Mouse (Mus musculus) retina, postnatal 7 days (tissue): ENCODE measurements around the gene Rhbdd3.
"Not testable (repeated sequence)": the region's sequence is repeated elsewhere in the genome, so short reads cannot be mapped to it uniquely, and the experiment has no call there.

ENCODE experiments used
- DNase-seq: peaks from one replicate; pipeline ENCODE4 v3.0.0-alpha.2; 2012; ENCODE audit warnings: low read depth, low spot score

Gene Rhbdd3

GRCm38 (mm10) chr11:5065056-5065821 lies 33.5 kb upstream of the Rhbdd3 start, which contains the start of gene Gas2l1:
Gene Gas2l1, minus strand, starts transcription at chr11:5065327.
- peak; percentile 76 for DNase-seq

GRCm38 (mm10) chr11:5067063-5067462 lies 31.7 kb upstream of the Rhbdd3 start:
- no peak for DNase-seq

GRCm38 (mm10) chr11:5068126-5068971 lies 30.4 kb upstream of the Rhbdd3 start:
- DNase-seq: no peak

GRCm38 (mm10) chr11:5074882-5075281 lies 23.8 kb upstream of the Rhbdd3 start:
- no peak for DNase-seq

- no peak for DNase-seq
Observed at GRCm38 (mm10) chr11:5075760-5076159, 23.0 kb upstream of the Rhbdd3 start.

GRCm38 (mm10) chr11:5076843-5077242 lies 21.9 kb upstream of the Rhbdd3 start:
- not testable (repeated sequence) for DNase-seq

- DNase-seq: no peak
Observed at GRCm38 (mm10) chr11:5089147-5089546, 9.6 kb upstream of the Rhbdd3 start.

- no peak for DNase-seq
Observed at GRCm38 (mm10) chr11:5091706-5092105, 7.0 kb upstream of the Rhbdd3 start.

GRCm38 (mm10) chr11:5095877-5096276 lies 2.8 kb upstream of the Rhbdd3 start:
- DNase-seq: no peak

- no peak for DNase-seq
Observed at GRCm38 (mm10) chr11:5096480-5097020, 2.2 kb upstream of the Rhbdd3 start.

- no peak for DNase-seq
Observed at GRCm38 (mm10) chr11:5098035-5098735, 541 bp upstream of the Rhbdd3 start.

- DNase-seq: peak; percentile 57
Observed at GRCm38 (mm10) chr11:5099576-5100183, 954 bp downstream of the Rhbdd3 start.

GRCm38 (mm10) chr11:5100283-5100682 lies 1.6 kb downstream of the Rhbdd3 start:
- DNase-seq: no peak

GRCm38 (mm10) chr11:5100801-5101200 lies 2.1 kb downstream of the Rhbdd3 start:
- no peak for DNase-seq

- DNase-seq: no peak
Observed at GRCm38 (mm10) chr11:5101641-5102040, 2.9 kb downstream of the Rhbdd3 start.

GRCm38 (mm10) chr11:5102384-5102783 lies 3.7 kb downstream of the Rhbdd3 start:
- no peak for DNase-seq

GRCm38 (mm10) chr11:5103986-5104509 lies 5.3 kb downstream of the Rhbdd3 start:
- DNase-seq: no peak

- no peak for DNase-seq
Observed at GRCm38 (mm10) chr11:5109441-5109840, 10.7 kb downstream of the Rhbdd3 start.

- no peak for DNase-seq
Observed at GRCm38 (mm10) chr11:5113645-5114044, 14.9 kb downstream of the Rhbdd3 start.

- peak; percentile 82 for DNase-seq
Observed at GRCm38 (mm10) chr11:5114931-5115581, 16.3 kb downstream of the Rhbdd3 start.

- no peak for DNase-seq
Observed at GRCm38 (mm10) chr11:5125713-5126112, 27.0 kb downstream of the Rhbdd3 start.
